Comparison of ENCODE assay signal across 9 mouse cellular contexts in genomic region chr1:93235576-93236544, GRCm38 (mm10). TPM values are rescaled to one million over a fixed set of nuclear protein-coding genes. Genes with fewer than 3 reads are reported as not detected.
DNase-seq lines count a peak whose midpoint lies in the region; ATAC-seq and TF ChIP-seq lines count a peak whose summit lies in the region.
"Had no signal": no experiment of that assay in that cellular context is flagged by ENCODE, and none has a peak within 500 bp of the region (broad histone marks: within the 10 kb centered on the region; RNA-seq: fewer than 3 reads in every experiment).

TSS of gene Sned1 (plus strand) at chr1:93235841.

- peak; percentile 91 for DNase-seq in 3T3-L1 (ENCODE audit: low read depth, low spot score)
- DNase-seq in brain, embryonic 18.5 days (ENCODE audit: low read depth, low spot score), result peak; percentile 42
- DNase-seq in forebrain, embryonic 10.5 days (ENCODE audit: extremely low spot score, low spot score), result peak; percentile 85
- DNase-seq in kidney, postnatal 0 days (ENCODE audit: low spot score), result peak; percentile 94
- peak; percentile 80 for DNase-seq in liver
- peak; percentile 12 to 44 for DNase-seq in monocyte, adult 2 months (ENCODE audit: low read depth in 1 of 2, low spot score in 2 of 2)
- peak; percentile 37 to 47 for DNase-seq in spleen, postnatal 14 days (ENCODE audit: low spot score in 2 of 2)

- no peaks in the 10 kb centered on the region for H3K9me3 ChIP-seq in forebrain, embryonic 10.5 days
- no peaks in the 10 kb centered on the region for H3K9me3 ChIP-seq in heart, embryonic 13.5 days
- H3K9me3 ChIP-seq in kidney, postnatal 0 days (replicated peaks; ENCODE audit: low read length), result no peaks in the 10 kb centered on the region

- H3K36me3 ChIP-seq in forebrain, embryonic 10.5 days (replicated peaks), result no peaks in the 10 kb centered on the region
- H3K36me3 ChIP-seq in heart, embryonic 13.5 days, result no peaks in the 10 kb centered on the region
- H3K36me3 ChIP-seq in kidney, postnatal 0 days (ENCODE audit: insufficient read depth, low read length), result no peaks in the 10 kb centered on the region
- H3K36me3 ChIP-seq: G1E had no signal

- peaks cover 57% of the 10 kb centered on the region for H3K27me3 ChIP-seq in forebrain, embryonic 10.5 days (ENCODE audit: poor library complexity, severe bottlenecking)
- peaks cover 49% of the 10 kb centered on the region for H3K27me3 ChIP-seq in heart, embryonic 13.5 days (replicated peaks)
- no peaks in the 10 kb centered on the region for H3K27me3 ChIP-seq in kidney, postnatal 0 days (ENCODE audit: insufficient read depth, low read length)

- no peak for TF ChIP-seq CTCF in kidney, postnatal 0 days (IDR thresholded peaks at IDR 0.05; ENCODE audit: low read depth)

- H3K4me1 ChIP-seq in forebrain, embryonic 10.5 days, result peaks cover 24% of the 10 kb centered on the region
- H3K4me1 ChIP-seq in heart, embryonic 13.5 days, result peaks cover 20% of the 10 kb centered on the region
- H3K4me1 ChIP-seq in kidney, postnatal 0 days (replicated peaks; ENCODE audit: insufficient read depth, low read length), result peaks cover 16% of the 10 kb centered on the region

- WGBS in forebrain, embryonic 10.5 days, result 1% methylated on average over 98 of the region's 100 CpGs
- WGBS in heart, embryonic 13.5 days, result under 1% methylated on average over 90 of the region's 100 CpGs
- 1% methylated on average over 100 of the region's 100 CpGs for WGBS in kidney, postnatal 0 days

- peak; percentile 73 for ATAC-seq in heart, embryonic 13.5 days (ENCODE audit: extremely low read depth, insufficient number of reproducible peaks, low FRiP score, low TSS enrichment)
- ATAC-seq in kidney, postnatal 0 days (replicated peaks; ENCODE audit: low FRiP score, low read depth), result peak; percentile 86

- H3K27ac ChIP-seq in forebrain, embryonic 10.5 days, result peak within 1 kb of the TSS; percentile 73
- H3K27ac ChIP-seq in heart, embryonic 13.5 days (replicated peaks), result peak within 1 kb of the TSS; percentile 20; the same call in 1 of the 2 replicates
- peak within 1 kb of the TSS; percentile 54; the same call in 1 of the 2 replicates for H3K27ac ChIP-seq in kidney, postnatal 0 days

- H3K9ac ChIP-seq in heart, embryonic 13.5 days, result peak within 1 kb of the TSS; percentile 82
- H3K9ac ChIP-seq in kidney, postnatal 0 days (ENCODE audit: low read depth, low read length), result peak within 1 kb of the TSS; percentile 67

- H3K4me2 ChIP-seq in heart, embryonic 13.5 days, result peak within 1 kb of the TSS; percentile 100
- peak within 1 kb of the TSS; percentile 99 for H3K4me2 ChIP-seq in kidney, postnatal 0 days (ENCODE audit: low read length)

- peak within 1 kb of the TSS; percentile 69 for H3K4me3 ChIP-seq in forebrain, embryonic 10.5 days
- peak within 1 kb of the TSS; percentile 69 for H3K4me3 ChIP-seq in heart, embryonic 13.5 days
- H3K4me3 ChIP-seq in kidney, postnatal 0 days (replicated peaks; ENCODE audit: low read depth, low read length), result peak within 1 kb of the TSS; percentile 63

RNA-seq across cellular contexts. Expression of gene Sned1, which starts in this region (rescaled TPM):
- 1.1 and 1.9 TPM in 2 replicates for polyA plus RNA-seq in forebrain, embryonic 10.5 days (2016; fragmentation: Nextera tagmentation; extraction: Ambion mirVana)
- polyA plus RNA-seq in heart, embryonic 13.5 days (2015; fragmentation: Nextera tagmentation; extraction: Ambion mirVana), result 3.8 and 5.0 TPM in 2 replicates
- polyA plus RNA-seq in kidney, postnatal 0 days (2015; fragmentation: Nextera tagmentation; extraction: Ambion mirVana), result 5.1 and 6.1 TPM in 2 replicates
- polyA plus RNA-seq: G1E had no signal

Comparison
In these comparisons a context has a peak if more than half of its experiments do, and no peak if none do; other contexts are left out.
1. Peak in every context shown above with its lines: DNase-seq, ATAC-seq, H3K4me3 ChIP-seq and H3K27ac ChIP-seq.
2. DNase-seq: peak in every context shown above with its lines; median percentile 94 in kidney, postnatal 0 days; 91 in 3T3-L1; 85 in forebrain, embryonic 10.5 days; 80 in liver; 42 in brain, embryonic 18.5 days; 42 in spleen, postnatal 14 days; 28 in monocyte, adult 2 months.
3. H3K27ac ChIP-seq: peak in every context shown above with its lines; median percentile 73 in forebrain, embryonic 10.5 days; 54 in kidney, postnatal 0 days; 20 in heart, embryonic 13.5 days.